Comparison of ENCODE assay signal across 11 mouse cellular contexts in the genomic region with DNA sequence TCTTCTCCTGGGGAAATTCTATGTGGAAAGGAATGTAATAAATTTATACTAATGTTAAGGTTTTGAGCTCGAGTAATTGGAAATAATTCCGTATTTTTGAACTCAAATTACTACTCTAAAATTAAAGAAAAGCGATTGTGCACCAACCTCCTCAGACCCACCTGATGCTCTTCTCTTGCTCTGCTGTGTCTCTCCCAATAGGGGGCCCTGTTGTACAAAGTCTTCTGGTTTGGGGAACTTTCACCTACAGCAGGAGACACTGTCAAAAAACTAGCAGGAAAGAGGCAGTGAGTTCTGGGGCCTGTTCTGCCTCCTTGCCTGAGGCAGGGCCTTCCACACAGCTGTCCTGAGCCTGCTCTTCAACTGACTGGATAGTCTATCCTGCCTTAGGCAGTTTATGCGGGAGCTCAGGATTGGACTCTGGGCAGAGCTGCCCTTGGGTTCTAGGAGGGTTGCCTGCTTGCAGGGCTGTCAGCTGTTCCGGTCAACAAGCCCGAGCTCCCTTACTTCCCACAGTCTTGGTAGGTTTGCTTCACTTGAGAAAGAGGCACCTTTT.
DNase-seq lines count a peak whose midpoint lies in the region; ATAC-seq and TF ChIP-seq lines count a peak whose summit lies in the region.
"Had no signal": no experiment of that assay in that cellular context is flagged by ENCODE, and none has a peak within 500 bp of the region (broad histone marks: within the 10 kb centered on the region; RNA-seq: fewer than 3 reads in every experiment).

No protein-coding gene starts in this region.

- H3K4me1 ChIP-seq in forebrain, postnatal 0 days (ENCODE audit: insufficient read depth): no peaks in the 10 kb centered on the region
- no peaks in the 10 kb centered on the region; the same call in 1 of the 2 replicates for H3K4me1 ChIP-seq in forebrain, embryonic 11.5 days (replicated peaks; ENCODE audit: control insufficient read depth, insufficient read depth, low read length)
- no peaks in the 10 kb centered on the region for H3K4me1 ChIP-seq in liver, embryonic 14.5 days (replicated peaks; ENCODE audit: control insufficient read depth in 2 of 2, insufficient read depth in 2 of 2, low read length in 1 of 2)
- H3K4me1 ChIP-seq in midbrain, embryonic 10.5 days: peaks cover 19% of the 10 kb centered on the region
- H3K4me1 ChIP-seq in stomach, postnatal 0 days (replicated peaks; ENCODE audit: control insufficient read depth, insufficient read depth): no peaks in the 10 kb centered on the region
- H3K4me1 ChIP-seq: liver, embryonic 15.5 days had no signal

- no peaks in the 10 kb centered on the region for H3K36me3 ChIP-seq in forebrain, postnatal 0 days (ENCODE audit: insufficient read depth)
- no peaks in the 10 kb centered on the region for H3K36me3 ChIP-seq in forebrain, embryonic 11.5 days (ENCODE audit: control insufficient read depth, insufficient read depth, low read length)
- H3K36me3 ChIP-seq in liver, embryonic 14.5 days (replicated peaks; ENCODE audit: control insufficient read depth, insufficient read depth, low read depth): no peaks in the 10 kb centered on the region
- no peaks in the 10 kb centered on the region for H3K36me3 ChIP-seq in midbrain, embryonic 10.5 days
- no peaks in the 10 kb centered on the region for H3K36me3 ChIP-seq in stomach, postnatal 0 days (ENCODE audit: control insufficient read depth, insufficient read depth, low read length)
- H3K36me3 ChIP-seq: liver, embryonic 15.5 days had no signal

- H3K9me3 ChIP-seq in forebrain, postnatal 0 days (ENCODE audit: low read length): no peaks in the 10 kb centered on the region
- H3K9me3 ChIP-seq in forebrain, embryonic 11.5 days (ENCODE audit: control insufficient read depth, low read length): no peaks in the 10 kb centered on the region
- H3K9me3 ChIP-seq in liver, embryonic 14.5 days (ENCODE audit: control insufficient read depth, low read length): no peaks in the 10 kb centered on the region
- no peaks in the 10 kb centered on the region for H3K9me3 ChIP-seq in midbrain, embryonic 10.5 days (replicated peaks)
- H3K9me3 ChIP-seq in stomach, postnatal 0 days (ENCODE audit: control insufficient read depth, low read length): no peaks in the 10 kb centered on the region
- H3K9me3 ChIP-seq: liver, embryonic 15.5 days had no signal

- WGBS in forebrain, postnatal 0 days: 86% methylated on average over 6 of the region's 6 CpGs
- WGBS in forebrain, embryonic 11.5 days: 80% methylated on average over 6 of the region's 6 CpGs
- WGBS in liver, embryonic 14.5 days (ENCODE audit: insufficient replicate concordance): 50% methylated on average over 6 of the region's 6 CpGs
- 79% methylated on average over 6 of the region's 6 CpGs for WGBS in midbrain, embryonic 10.5 days
- 80% methylated on average over 6 of the region's 6 CpGs for WGBS in stomach, postnatal 0 days

- no peak overlapping the region for H3K9ac ChIP-seq in forebrain, postnatal 0 days
- no peak overlapping the region for H3K9ac ChIP-seq in forebrain, embryonic 11.5 days (ENCODE audit: low read length)
- H3K9ac ChIP-seq in liver, embryonic 14.5 days (replicated peaks): no peak overlapping the region
- no peak overlapping the region for H3K9ac ChIP-seq in stomach, postnatal 0 days (ENCODE audit: low read length)
- H3K9ac ChIP-seq: liver, embryonic 15.5 days had no signal

- ATAC-seq in forebrain, postnatal 0 days: no peak
- no peak; the same call in 1 of the 2 replicates for ATAC-seq in forebrain, embryonic 11.5 days (replicated peaks; ENCODE audit: low FRiP score)
- ATAC-seq in liver, embryonic 14.5 days (ENCODE audit: insufficient read depth): no peak
- no peak for ATAC-seq in stomach, postnatal 0 days (ENCODE audit: low FRiP score, low TSS enrichment)

- 0 out of 2 replicates have a peak, but pooled peaks have one; percentile 11 for TF ChIP-seq CTCF in forebrain, postnatal 0 days (IDR thresholded peaks at IDR 0.05; ENCODE audit: low read depth)
- peak; percentile 7; the same call in 1 of the 2 replicates for TF ChIP-seq CTCF in liver, embryonic 14.5 days (IDR thresholded peaks at IDR 0.05; ENCODE audit: low read depth)
- TF ChIP-seq CTCF in stomach, postnatal 0 days (IDR thresholded peaks at IDR 0.05; ENCODE audit: low read depth): peak; percentile 60

- no peak for DNase-seq in forebrain, postnatal 0 days
- no peak for DNase-seq in forebrain, embryonic 11.5 days (ENCODE audit: low spot score)
- no peak for DNase-seq in liver, embryonic 14.5 days (ENCODE audit: low read depth in 3 of 3, low spot score in 3 of 3)
- DNase-seq in liver: no peak
- DNase-seq in midbrain, embryonic 10.5 days (ENCODE audit: low spot score): no peak
- no peak for DNase-seq in stomach, postnatal 0 days (ENCODE audit: low spot score)
- DNase-seq in thymus, postnatal 14 days: no peak
- no peak for DNase-seq in adrenal gland, postnatal 25 days
- DNase-seq: heart, postnatal 10 days had no signal

- no peak overlapping the region for H3K4me2 ChIP-seq in forebrain, postnatal 0 days (ENCODE audit: low read depth)
- H3K4me2 ChIP-seq in forebrain, embryonic 11.5 days (ENCODE audit: low read depth, low read length, severe bottlenecking): no peak overlapping the region
- H3K4me2 ChIP-seq in liver, embryonic 14.5 days (ENCODE audit: low read depth): no peak overlapping the region
- H3K4me2 ChIP-seq in stomach, postnatal 0 days (replicated peaks; ENCODE audit: low read depth): no peak overlapping the region
- H3K4me2 ChIP-seq: liver, embryonic 15.5 days had no signal

- TF ChIP-seq EP300 in liver, embryonic 14.5 days (IDR thresholded peaks at IDR 0.05; ENCODE audit: low read depth): no peak
- no peak for TF ChIP-seq EP300 in stomach, postnatal 0 days (optimal IDR thresholded peaks at IDR 0.05)

- H3K27ac ChIP-seq in forebrain, postnatal 0 days (ENCODE audit: low read depth, low read length): no peak overlapping the region
- no peak overlapping the region for H3K27ac ChIP-seq in forebrain, embryonic 11.5 days (ENCODE audit: low read depth, low read length)
- H3K27ac ChIP-seq in liver, embryonic 14.5 days: no peak overlapping the region
- peak overlapping the region; percentile 61 for H3K27ac ChIP-seq in midbrain, embryonic 10.5 days (replicated peaks)
- no peak overlapping the region for H3K27ac ChIP-seq in stomach, postnatal 0 days (replicated peaks)
- H3K27ac ChIP-seq: liver, embryonic 15.5 days had no signal

- H3K4me3 ChIP-seq in forebrain, postnatal 0 days (ENCODE audit: low read depth, low read length): no peak overlapping the region
- H3K4me3 ChIP-seq in forebrain, embryonic 11.5 days (ENCODE audit: low read depth, low read length): no peak overlapping the region
- H3K4me3 ChIP-seq in liver, embryonic 14.5 days (ENCODE audit: insufficient read depth in 1 of 2, low read depth in 2 of 2, low read length in 2 of 2): no peak overlapping the region
- no peak overlapping the region for H3K4me3 ChIP-seq in midbrain, embryonic 10.5 days
- no peak overlapping the region for H3K4me3 ChIP-seq in stomach, postnatal 0 days (ENCODE audit: low read depth, low read length)
- H3K4me3 ChIP-seq: liver, embryonic 15.5 days; myocyte had no signal

- H3K27me3 ChIP-seq in forebrain, postnatal 0 days (ENCODE audit: insufficient read depth, low read length): no peaks in the 10 kb centered on the region
- H3K27me3 ChIP-seq in forebrain, embryonic 11.5 days (ENCODE audit: control insufficient read depth, insufficient read depth, low read length): no peaks in the 10 kb centered on the region
- H3K27me3 ChIP-seq in liver, embryonic 14.5 days (ENCODE audit: control insufficient read depth, insufficient read depth, low read length): no peaks in the 10 kb centered on the region
- H3K27me3 ChIP-seq in midbrain, embryonic 10.5 days (ENCODE audit: low read depth, poor library complexity, severe bottlenecking): no peaks in the 10 kb centered on the region
- H3K27me3 ChIP-seq in stomach, postnatal 0 days (ENCODE audit: control insufficient read depth, insufficient read depth, low read length): no peaks in the 10 kb centered on the region
- H3K27me3 ChIP-seq: liver, embryonic 15.5 days had no signal

Comparison
In these comparisons a context has a peak if more than half of its experiments do, and no peak if none do; other contexts are left out.
1. CTCF ChIP-seq: peak in every context shown above with its lines; median percentile 60 in stomach, postnatal 0 days; 11 in forebrain, postnatal 0 days; 7 in liver, embryonic 14.5 days.